Mouse (Mus musculus): Measurements from ENCODE around the gene Secisbp2.

Gene Secisbp2

DNA sequence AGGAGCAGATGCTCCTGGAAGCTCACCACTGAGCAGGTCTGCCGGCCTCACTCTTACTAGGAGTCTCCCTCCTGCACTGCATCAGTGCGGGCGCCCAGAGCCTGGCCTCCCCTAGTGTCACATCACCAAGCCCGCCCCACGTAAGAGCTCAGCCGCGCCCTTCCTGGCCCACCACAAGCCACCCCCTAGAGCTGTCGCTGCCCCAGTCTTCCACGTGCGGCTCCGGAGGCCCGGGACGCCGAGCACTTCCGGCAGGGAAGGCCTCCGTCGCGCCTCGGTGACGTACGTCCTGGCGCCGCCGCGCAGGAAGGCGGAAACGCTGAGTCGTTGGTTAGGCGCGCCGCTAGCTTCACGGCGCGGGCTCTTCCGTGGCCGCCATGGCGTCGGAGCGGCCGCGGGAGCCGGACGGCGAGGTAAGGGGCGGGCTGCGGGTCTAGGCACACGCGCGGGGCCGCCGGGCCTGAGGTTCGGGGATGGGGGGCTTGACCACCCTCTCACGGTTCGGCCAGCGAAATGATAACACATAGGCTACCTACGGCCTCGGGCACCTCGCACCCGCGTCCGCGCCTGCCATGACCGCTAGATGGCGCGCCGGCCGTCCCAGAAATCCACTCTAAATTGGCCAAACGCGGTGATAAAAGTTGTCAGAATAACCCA lies at the start of gene Secisbp2:
TSS of gene Secisbp2 (plus strand) at position 290 of the 657 bp plus-strand sequence.
- in situ Hi-C loops (cut with MboI, MseI): no loop called here

DNA sequence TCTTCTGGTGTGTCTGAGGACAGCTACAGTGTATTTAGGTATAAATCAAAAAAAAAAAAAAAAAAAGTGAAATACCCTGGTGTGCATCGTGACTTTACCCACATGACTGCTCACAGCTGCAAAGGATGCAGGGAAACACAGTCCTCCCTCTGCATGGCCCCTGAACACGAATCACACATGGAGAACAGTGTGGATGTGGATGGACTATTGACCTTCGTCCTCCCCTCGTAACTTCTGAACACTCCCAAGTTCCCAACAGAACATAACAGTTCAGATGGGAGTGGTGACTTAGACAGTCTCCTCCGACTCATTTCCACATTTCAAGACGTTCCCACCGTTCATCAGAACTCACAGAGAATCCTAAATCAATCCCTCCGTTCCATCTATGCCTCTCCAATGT lies 48.7 kb upstream of the Secisbp2 start:
- in situ Hi-C loops (cut with MboI, MseI): no loop called here

GRCm38 (mm10) chr13:51603221-51603893 lies 48.1 kb upstream of the Secisbp2 start:
- in situ Hi-C loops (cut with MboI, MseI): no loop called here

DNA sequence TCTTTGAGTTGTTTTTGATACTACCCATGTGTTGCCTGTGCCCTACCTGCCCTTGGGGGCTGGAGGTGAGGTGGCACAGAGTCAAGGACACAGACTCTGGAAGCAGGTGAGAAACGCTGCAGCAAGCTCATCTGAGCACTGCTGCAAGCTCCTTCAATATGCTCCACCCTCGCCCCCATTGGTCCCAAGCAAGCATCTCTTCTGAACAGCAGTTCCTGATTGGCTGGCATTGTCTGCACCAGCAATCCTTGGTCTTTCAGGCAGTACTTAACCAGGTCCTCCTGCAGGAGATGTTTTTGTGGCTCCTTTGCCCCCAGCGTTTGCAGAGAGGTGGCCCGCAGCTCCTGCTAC lies 47.6 kb upstream of the Secisbp2 start:
- in situ Hi-C loops (cut with MboI, MseI): no loop called here

DNA sequence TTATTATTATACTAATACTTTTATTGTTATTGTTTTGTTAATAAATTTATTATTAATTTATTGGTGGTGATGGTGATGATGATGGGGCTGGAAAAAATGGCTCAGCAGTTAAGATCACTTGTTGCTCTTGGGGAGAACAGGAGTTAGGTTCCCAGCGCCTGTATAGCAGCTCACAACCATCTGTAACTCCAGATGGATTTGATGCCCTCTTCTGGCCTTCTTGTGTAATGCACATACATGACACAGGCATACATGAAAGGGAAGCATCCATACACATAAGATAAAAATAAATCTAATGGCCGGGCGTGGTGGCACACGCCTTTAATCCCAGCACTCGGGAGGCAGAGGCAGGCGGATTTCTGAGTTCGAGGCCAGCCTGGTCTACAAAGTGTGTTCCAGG lies 42.3 kb upstream of the Secisbp2 start:
- in situ Hi-C loops (cut with MboI, MseI): no loop called here

- in situ Hi-C loops (cut with MboI, MseI): loop anchor here in 1 of 2 experiments (10.0 kb wide), 1 partner anchor 186 kb away; no protein-coding TSS in a partner anchor
Measured at GRCm38 (mm10) chr13:51611060-51611459, 40.4 kb upstream of the Secisbp2 start.

- in situ Hi-C loops (cut with MboI, MseI): loop anchor here in 1 of 2 experiments (10.0 kb wide), 1 partner anchor 187 kb away; no protein-coding TSS in a partner anchor
Measured at GRCm38 (mm10) chr13:51611500-51611899, 40.0 kb upstream of the Secisbp2 start.

DNA sequence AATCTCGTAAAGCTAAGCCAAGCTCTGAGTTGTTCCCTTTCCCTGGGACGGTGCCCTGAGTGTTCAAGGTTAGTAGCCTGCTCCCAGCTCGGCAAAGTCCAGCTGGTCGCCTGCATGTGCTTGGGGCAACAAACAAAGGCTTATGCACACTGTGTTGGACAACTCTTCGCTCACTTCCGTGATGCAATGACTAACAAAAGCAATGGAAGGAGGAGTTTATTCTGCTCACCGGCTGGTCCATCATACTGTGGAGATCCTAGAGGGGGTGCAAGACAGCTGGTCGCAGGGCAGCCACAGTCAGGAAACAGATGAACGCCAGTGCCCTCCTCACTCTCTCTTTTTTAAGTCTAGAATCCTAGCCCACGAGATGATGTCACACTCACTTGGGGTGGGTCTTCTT lies 35.7 kb upstream of the Secisbp2 start:
- in situ Hi-C loops (cut with MboI, MseI): loop anchor here in 1 of 2 experiments (10.0 kb wide), 1 partner anchor 191 kb away; no protein-coding TSS in a partner anchor

DNA sequence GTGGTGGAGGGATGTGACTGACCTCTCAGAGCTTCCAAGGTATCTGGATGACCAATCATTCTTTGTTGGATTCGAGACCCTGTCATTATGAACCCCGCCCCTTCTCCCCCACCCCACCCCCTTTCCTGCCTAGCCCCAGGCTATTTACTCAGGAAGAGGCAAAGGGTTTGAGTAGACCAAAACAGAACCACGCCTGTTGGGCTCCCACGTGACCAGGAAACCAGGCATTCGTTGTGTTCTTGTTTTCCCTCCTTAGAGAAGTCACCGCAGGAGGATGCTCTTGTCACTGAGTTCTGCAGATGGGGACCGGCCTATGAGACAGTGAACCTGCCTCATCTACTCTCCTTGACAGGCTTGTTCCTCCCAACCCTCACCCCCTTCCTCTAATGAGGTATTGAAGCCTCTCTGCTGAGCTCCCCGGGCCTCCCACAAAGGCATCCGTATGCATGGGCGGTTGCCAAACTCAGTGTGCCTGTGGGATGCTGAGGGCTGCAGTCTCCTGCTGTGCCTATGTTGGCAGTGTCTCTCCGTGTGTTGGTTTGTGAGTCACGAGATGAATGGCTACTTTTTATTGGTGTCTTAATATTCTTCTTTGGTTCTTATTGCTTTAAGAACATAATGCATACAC lies 35.0 kb upstream of the Secisbp2 start:
- in situ Hi-C loops (cut with MboI, MseI): loop anchor here in 1 of 2 experiments (10.0 kb wide), 1 partner anchor 192 kb away; no protein-coding TSS in a partner anchor

GRCm38 (mm10) chr13:51617306-51617705 lies 34.2 kb upstream of the Secisbp2 start:
- in situ Hi-C loops (cut with MboI, MseI): loop anchor here in 1 of 2 experiments (10.0 kb wide), 1 partner anchor 193 kb away; no protein-coding TSS in a partner anchor

DNA sequence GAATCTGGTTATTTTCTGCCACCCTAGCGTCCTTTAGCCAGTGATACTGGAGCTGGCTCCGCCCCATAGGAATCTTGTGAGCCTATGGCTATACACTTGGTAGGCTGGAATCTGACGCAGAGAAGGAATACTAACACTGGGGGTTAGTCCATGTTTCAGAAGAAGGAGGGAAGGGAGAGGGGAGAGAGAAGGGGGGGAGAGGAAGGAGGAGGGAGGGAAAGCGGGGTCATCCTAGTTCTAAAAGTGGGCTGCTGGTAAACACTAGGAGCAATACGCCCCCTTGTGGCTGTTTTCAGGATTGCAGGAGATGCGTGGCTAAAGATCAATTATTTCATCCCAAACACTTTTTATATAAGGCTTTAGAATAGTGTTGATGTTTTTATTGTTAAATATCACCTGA lies 33.6 kb upstream of the Secisbp2 start:
- in situ Hi-C loops (cut with MboI, MseI): loop anchor here in 1 of 2 experiments (10.0 kb wide), 1 partner anchor 193 kb away; no protein-coding TSS in a partner anchor

DNA sequence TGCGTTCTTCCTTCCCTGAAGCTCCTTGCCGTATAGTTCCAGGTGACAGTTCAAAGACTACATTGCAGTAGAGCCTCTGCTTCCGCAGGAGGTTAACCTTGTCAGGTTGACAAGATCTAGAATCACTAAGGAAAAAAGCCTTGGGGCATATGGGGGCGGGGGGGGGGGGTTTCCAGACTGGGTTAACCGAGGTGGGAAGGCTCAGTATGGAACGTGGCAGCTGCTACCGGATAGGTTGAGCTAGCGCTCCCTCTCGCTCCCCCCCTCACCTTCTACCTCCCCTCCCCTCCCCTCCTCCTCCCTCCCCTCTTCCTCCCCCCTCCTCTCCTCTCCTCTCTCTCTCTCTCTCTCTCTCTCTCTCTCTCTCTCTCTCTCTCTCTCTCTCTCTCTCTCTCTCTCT lies 32.9 kb upstream of the Secisbp2 start:
- in situ Hi-C loops (cut with MboI, MseI): loop anchor here in 1 of 2 experiments (10.0 kb wide), 1 partner anchor 194 kb away; no protein-coding TSS in a partner anchor

DNA sequence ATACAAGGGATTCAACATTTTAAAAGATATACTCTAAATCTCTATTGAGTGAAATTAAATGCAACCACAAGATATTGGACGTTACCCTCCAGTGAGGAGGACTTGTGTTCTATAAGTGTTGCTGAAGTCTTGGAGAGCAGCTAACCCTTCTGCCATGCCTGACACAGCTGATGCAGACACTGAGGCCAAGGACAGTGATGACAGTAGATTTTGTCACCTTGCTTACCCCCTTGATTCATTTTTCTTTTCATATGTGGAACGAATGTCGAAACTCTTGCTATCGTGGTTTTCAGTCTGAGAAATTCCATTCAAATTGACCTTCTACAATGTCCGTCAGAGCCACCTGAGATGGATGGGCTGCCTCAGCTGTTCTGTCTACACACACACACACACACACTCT lies 28.9 kb upstream of the Secisbp2 start:
- in situ Hi-C loops (cut with MboI, MseI): no loop called here

GRCm38 (mm10) chr13:51623678-51624077 lies 27.8 kb upstream of the Secisbp2 start:
- in situ Hi-C loops (cut with MboI, MseI): no loop called here

DNA sequence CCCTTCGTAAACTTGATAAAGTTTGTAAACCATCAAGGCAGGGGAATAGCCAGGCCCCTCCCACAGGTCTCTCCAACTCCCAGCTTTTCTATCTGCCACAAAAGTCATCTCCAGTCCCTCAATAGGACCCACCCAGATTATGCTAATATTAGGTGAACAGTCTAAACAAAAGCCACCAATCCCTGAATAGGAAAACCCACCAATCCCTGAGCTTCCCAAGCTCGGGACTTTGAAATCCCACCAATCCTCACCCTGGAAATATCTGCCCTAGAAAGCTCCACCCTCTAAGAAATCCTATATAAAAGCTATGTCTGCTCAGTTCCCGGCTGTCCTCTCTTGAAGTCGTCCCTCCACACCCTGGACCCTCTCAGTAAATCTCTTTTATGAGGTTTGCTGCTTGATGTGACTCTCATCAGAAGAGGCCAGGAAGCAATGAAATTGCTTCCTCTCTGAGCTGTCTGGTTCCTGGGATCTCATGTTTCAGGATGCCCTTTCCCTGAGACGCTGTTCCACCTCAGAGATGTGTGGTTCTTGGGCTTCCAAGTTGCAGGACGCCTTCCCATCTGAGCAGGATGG lies 23.1 kb upstream of the Secisbp2 start:
- in situ Hi-C loops (cut with MboI, MseI): loop anchor here (5.0 kb wide), 1 partner anchor 681 kb away; no protein-coding TSS in a partner anchor

GRCm38 (mm10) chr13:51631354-51631992 lies 20.0 kb upstream of the Secisbp2 start:
- in situ Hi-C loops (cut with MboI, MseI): loop anchor here (10.0 kb wide), 3 partner anchors 217 to 1763 kb away; no protein-coding TSS in a partner anchor

- in situ Hi-C loops (cut with MboI, MseI): loop anchor here (10.0 kb wide), 3 partner anchors 218 to 1762 kb away; no protein-coding TSS in a partner anchor
Measured at GRCm38 (mm10) chr13:51632560-51633218, 18.8 kb upstream of the Secisbp2 start.

DNA sequence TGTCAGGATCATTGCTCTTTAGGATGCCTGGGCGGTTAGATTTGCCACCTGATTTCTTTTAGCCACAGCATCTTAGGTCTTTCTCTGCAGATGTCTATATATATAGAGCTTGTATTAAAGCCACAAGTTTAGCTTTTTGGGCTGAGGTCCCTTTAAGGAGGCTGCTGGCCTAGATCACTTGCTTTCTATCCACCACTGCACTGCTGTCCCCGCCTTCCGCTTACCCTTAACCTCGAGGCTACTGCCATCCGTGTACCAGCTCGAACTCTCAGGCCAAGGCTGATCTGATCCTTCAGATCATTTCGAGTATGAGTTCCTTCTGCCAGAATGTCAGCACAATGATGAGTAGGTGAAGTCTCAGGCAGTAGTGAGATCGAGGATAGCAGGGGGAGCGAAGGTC lies 16.1 kb upstream of the Secisbp2 start:
- in situ Hi-C loops (cut with MboI, MseI): loop anchor here (10.0 kb wide), 3 partner anchors 221 to 1759 kb away; no protein-coding TSS in a partner anchor

DNA sequence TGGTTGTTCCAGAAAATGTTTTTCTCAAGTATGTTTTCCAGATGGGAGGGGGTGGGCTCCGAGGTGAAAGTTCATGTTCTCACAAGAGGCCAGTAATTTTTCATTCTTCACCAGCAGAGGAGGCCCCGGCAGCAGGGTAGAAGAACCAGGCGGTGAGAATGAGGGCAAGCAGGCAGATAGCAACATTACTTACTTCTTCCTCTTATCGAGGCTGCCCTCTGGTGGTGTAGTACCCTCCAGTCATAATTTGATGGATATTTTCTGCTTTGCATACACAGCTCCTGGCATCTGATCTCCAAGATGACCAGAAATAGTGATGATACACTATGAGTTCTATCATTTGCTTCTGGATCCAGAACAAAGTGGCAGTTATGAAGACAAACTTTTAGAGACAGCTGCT lies 12.5 kb upstream of the Secisbp2 start:
- in situ Hi-C loops (cut with MboI, MseI): loop anchor here (10.0 kb wide), 3 partner anchors 224 to 1756 kb away; no protein-coding TSS in a partner anchor

DNA sequence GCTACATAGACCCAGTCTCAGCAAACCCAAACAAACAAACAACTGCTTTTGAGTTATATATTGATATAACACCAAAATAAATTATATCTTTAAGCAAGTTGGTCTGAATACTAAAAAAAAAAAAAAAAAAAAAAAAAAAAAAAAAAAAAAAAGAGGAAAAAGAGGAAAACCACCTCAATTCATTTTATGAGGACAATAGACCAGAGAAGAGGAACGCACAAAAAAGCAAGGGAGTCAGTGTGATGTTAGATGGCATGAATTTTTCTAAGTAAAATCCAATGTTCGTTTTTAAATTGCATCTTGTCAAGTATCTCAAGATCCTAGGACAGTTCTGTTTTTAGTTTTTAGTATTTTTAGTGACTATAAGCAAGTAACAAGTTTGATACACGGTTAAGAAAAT lies 10.1 kb upstream of the Secisbp2 start:
- in situ Hi-C loops (cut with MboI, MseI): loop anchor here in 1 of 2 experiments (10.0 kb wide), 1 partner anchor 1227 kb away; the partner anchor contains the start of gene Fbxw17
